Mouse (Mus musculus) cerebellum, postnatal 36 days (tissue): ENCODE measurements around the gene Ppp2r1b.

Experiments
- DNase-seq, 2 experiments: peaks; one replicate each; pipeline ENCODE4 v3.0.0; 2021 to 2022; ENCODE audit warnings: mixed read lengths in 2 of 2

The Ppp2r1b gene

GRCm38 (mm10) chr9:50868182-50868581, 23.1 kb downstream of the Ppp2r1b start:
- peak; percentile 73 to 75 for DNase-seq

GRCm38 (mm10) chr9:50873210-50873609, 28.1 kb downstream of the Ppp2r1b start:
- no peak for DNase-seq

- no peak for DNase-seq
Observed at GRCm38 (mm10) chr9:50874031-50874430, 28.9 kb downstream of the Ppp2r1b start.

- DNase-seq, result no peak
Observed at GRCm38 (mm10) chr9:50875470-50875869, 30.4 kb downstream of the Ppp2r1b start.

- no peak for DNase-seq
Observed at GRCm38 (mm10) chr9:50876287-50876686, 31.2 kb downstream of the Ppp2r1b start.

GRCm38 (mm10) chr9:50877431-50877830, 32.3 kb downstream of the Ppp2r1b start:
- DNase-seq, result no peak

- DNase-seq, result no peak
Observed at GRCm38 (mm10) chr9:50882183-50882582, 37.1 kb downstream of the Ppp2r1b start.

- DNase-seq, result no peak
Observed at GRCm38 (mm10) chr9:50884093-50884492, 39.0 kb downstream of the Ppp2r1b start.

GRCm38 (mm10) chr9:50884741-50885599, 39.9 kb downstream of the Ppp2r1b start:
- DNase-seq, result no peak

GRCm38 (mm10) chr9:50885600-50885987, 40.5 kb downstream of the Ppp2r1b start:
- no peak for DNase-seq

GRCm38 (mm10) chr9:50886870-50887269, 41.8 kb downstream of the Ppp2r1b start:
- no peak for DNase-seq

GRCm38 (mm10) chr9:50887351-50887750, 42.2 kb downstream of the Ppp2r1b start:
- DNase-seq, result no peak

- DNase-seq, result no peak
Observed at GRCm38 (mm10) chr9:50889211-50889610, 44.1 kb downstream of the Ppp2r1b start.

GRCm38 (mm10) chr9:50889964-50890363, 44.9 kb downstream of the Ppp2r1b start:
- DNase-seq, result no peak

- DNase-seq, result no peak
Observed at GRCm38 (mm10) chr9:50890494-50891090, 45.5 kb downstream of the Ppp2r1b start.

GRCm38 (mm10) chr9:50893665-50894064, 48.6 kb downstream of the Ppp2r1b start:
- DNase-seq, result peak; percentile 96

GRCm38 (mm10) chr9:50900026-50900920, 55.2 kb downstream of the Ppp2r1b start:
- no peak for DNase-seq

GRCm38 (mm10) chr9:50904196-50904847, 59.2 kb downstream of the Ppp2r1b start:
- no peak for DNase-seq

- no peak for DNase-seq
Observed at GRCm38 (mm10) chr9:50905321-50905720, 60.2 kb downstream of the Ppp2r1b start.

- DNase-seq, result no peak
Observed at GRCm38 (mm10) chr9:50911861-50912515, 66.9 kb downstream of the Ppp2r1b start.

GRCm38 (mm10) chr9:50918131-50918530, 73.0 kb downstream of the Ppp2r1b start:
- DNase-seq, result no peak

- DNase-seq, result no peak
Observed at GRCm38 (mm10) chr9:50919554-50919953, 74.5 kb downstream of the Ppp2r1b start.
